Mouse (Mus musculus) skeletal muscle tissue, adult 2 months (tissue): ENCODE data around the gene Ssbp4.

Source experiments
- DNase-seq: peaks from one replicate; pipeline ENCODE4 v3.0.0-alpha.2; 2012; ENCODE audit warnings: low read depth, low spot score

Ssbp4 gene

GRCm38 (mm10) chr8:70608749-70609367, at the start of gene Ssbp4:
TSS of gene Ssbp4 (minus strand) at chr8:70608872.
- DNase-seq = no peak

- DNase-seq = no peak
These were observed 49.1 kb upstream of the Ssbp4 start for GRCm38 (mm10) chr8:70657739-70658138.

- no peak for DNase-seq
These were observed 48.5 kb upstream of the Ssbp4 start for GRCm38 (mm10) chr8:70657214-70657613.

- no peak for DNase-seq
These were observed 47.6 kb upstream of the Ssbp4 start for GRCm38 (mm10) chr8:70656193-70656790.

GRCm38 (mm10) chr8:70655469-70655868, 46.8 kb upstream of the Ssbp4 start:
- no peak for DNase-seq

- DNase-seq = no peak
These were observed 45.4 kb upstream of the Ssbp4 start for GRCm38 (mm10) chr8:70654121-70654520.

- no peak for DNase-seq
These were observed 44.6 kb upstream of the Ssbp4 start for GRCm38 (mm10) chr8:70653226-70653625.

GRCm38 (mm10) chr8:70650351-70650750, 41.7 kb upstream of the Ssbp4 start:
- no peak for DNase-seq

GRCm38 (mm10) chr8:70649324-70649723, 40.7 kb upstream of the Ssbp4 start:
- DNase-seq = peak; percentile 83

- no peak for DNase-seq
These were observed 40.2 kb upstream of the Ssbp4 start for GRCm38 (mm10) chr8:70648921-70649320.

GRCm38 (mm10) chr8:70648164-70648442, 39.4 kb upstream of the Ssbp4 start:
- DNase-seq = no peak

GRCm38 (mm10) chr8:70647343-70648163, 38.9 kb upstream of the Ssbp4 start:
- DNase-seq = no peak

- DNase-seq = no peak
These were observed 38.1 kb upstream of the Ssbp4 start for GRCm38 (mm10) chr8:70646775-70647174.

GRCm38 (mm10) chr8:70646369-70646768, 37.7 kb upstream of the Ssbp4 start:
- no peak for DNase-seq

GRCm38 (mm10) chr8:70645501-70646224, 37.0 kb upstream of the Ssbp4 start:
- no peak for DNase-seq

- DNase-seq = no peak
These were observed 35.4 kb upstream of the Ssbp4 start for GRCm38 (mm10) chr8:70644065-70644464.

- no peak for DNase-seq
These were observed 34.3 kb upstream of the Ssbp4 start for GRCm38 (mm10) chr8:70643019-70643418.

GRCm38 (mm10) chr8:70638752-70639151, 30.1 kb upstream of the Ssbp4 start:
- no peak for DNase-seq

- no peak for DNase-seq
These were observed 28.2 kb upstream of the Ssbp4 start for GRCm38 (mm10) chr8:70636838-70637237.

GRCm38 (mm10) chr8:70635527-70635926, 26.9 kb upstream of the Ssbp4 start:
- DNase-seq = no peak

GRCm38 (mm10) chr8:70634066-70634465, 25.4 kb upstream of the Ssbp4 start:
- DNase-seq = peak; percentile 59

GRCm38 (mm10) chr8:70632346-70632892, 23.7 kb upstream of the Ssbp4 start, which contains the start of gene Gdf15:
TSS of gene Gdf15 (minus strand) at chr8:70632456.
- no peak for DNase-seq
